Mouse (Mus musculus): ENCODE data around the gene Mgat4c. TPM values are rescaled to one million over a fixed set of nuclear protein-coding genes. Genes with fewer than 3 reads are reported as not detected.
A peak's percentile ranks its signal among the peaks of the same experiment; 100 is the strongest.

Mgat4c gene
- polyA plus RNA-seq, 1 experiment from 2014 or later, result 1.7 TPM

GRCm38 (mm10) chr10:102184726-102185125, 503.4 kb downstream of the Mgat4c start:
- no peaks in the 10 kb centered on the region for H3K9me3 ChIP-seq (ENCODE audit: control insufficient read depth, low read length)
- no peaks in the 10 kb centered on the region for H3K27me3 ChIP-seq (ENCODE audit: control insufficient read depth, insufficient read depth, low read length)
- H3K4me1 ChIP-seq (replicated peaks; ENCODE audit: control insufficient read depth, insufficient read depth, low read length), result no peaks in the 10 kb centered on the region
- no peak overlapping the region for H3K27ac ChIP-seq (ENCODE audit: low read depth, low read length)
- DNase-seq (ENCODE audit: low spot score), result no peak
- 71% methylated on average over 3 of the region's 3 CpGs for WGBS
- ATAC-seq (replicated peaks; ENCODE audit: low FRiP score), result peak; percentile 60; the same call in 1 of the 2 replicates
- no peak overlapping the region for H3K4me2 ChIP-seq (ENCODE audit: low read depth, low read length, severe bottlenecking)
- H3K36me3 ChIP-seq (ENCODE audit: control insufficient read depth, insufficient read depth, low read length), result no peaks in the 10 kb centered on the region
- no peak overlapping the region for H3K9ac ChIP-seq (ENCODE audit: low read length)
- H3K4me3 ChIP-seq (ENCODE audit: low read depth, low read length), result no peak overlapping the region

GRCm38 (mm10) chr10:102191646-102192045, 510.4 kb downstream of the Mgat4c start:
- H3K9me3 ChIP-seq (ENCODE audit: control insufficient read depth, low read length), result no peaks in the 10 kb centered on the region
- no peak overlapping the region for H3K4me2 ChIP-seq (ENCODE audit: low read depth, low read length, severe bottlenecking)
- DNase-seq (ENCODE audit: low spot score), result no peak
- no peak overlapping the region for H3K4me3 ChIP-seq (ENCODE audit: low read depth, low read length)
- H3K4me1 ChIP-seq (replicated peaks; ENCODE audit: control insufficient read depth, insufficient read depth, low read length), result no peaks in the 10 kb centered on the region
- no peaks in the 10 kb centered on the region for H3K36me3 ChIP-seq (ENCODE audit: control insufficient read depth, insufficient read depth, low read length)
- H3K27ac ChIP-seq (ENCODE audit: low read depth, low read length), result no peak overlapping the region
- H3K9ac ChIP-seq (ENCODE audit: low read length), result no peak overlapping the region
- ATAC-seq (replicated peaks; ENCODE audit: low FRiP score), result no peak
- no peaks in the 10 kb centered on the region for H3K27me3 ChIP-seq (ENCODE audit: control insufficient read depth, insufficient read depth, low read length)
- 88% methylated on average over 1 of the region's 1 CpGs for WGBS

- H3K4me3 ChIP-seq (ENCODE audit: low read depth, low read length), result no peak overlapping the region
- no peak overlapping the region for H3K9ac ChIP-seq (ENCODE audit: low read length)
- H3K9me3 ChIP-seq (ENCODE audit: control insufficient read depth, low read length), result no peaks in the 10 kb centered on the region
- no peak overlapping the region for H3K27ac ChIP-seq (ENCODE audit: low read depth, low read length)
- H3K4me2 ChIP-seq (ENCODE audit: low read depth, low read length, severe bottlenecking), result no peak overlapping the region
- H3K27me3 ChIP-seq (ENCODE audit: control insufficient read depth, insufficient read depth, low read length), result no peaks in the 10 kb centered on the region
- 85% methylated on average over 4 of the region's 4 CpGs for WGBS
- no peaks in the 10 kb centered on the region for H3K4me1 ChIP-seq (replicated peaks; ENCODE audit: control insufficient read depth, insufficient read depth, low read length)
- ATAC-seq (replicated peaks; ENCODE audit: low FRiP score) (no peak), DNase-seq (ENCODE audit: low spot score) (no peak)
- H3K36me3 ChIP-seq (ENCODE audit: control insufficient read depth, insufficient read depth, low read length), result no peaks in the 10 kb centered on the region
These were observed 515.6 kb downstream of the Mgat4c start for GRCm38 (mm10) chr10:102196850-102197249.

- Histone ChIP-seq H3K27me3 (ENCODE audit: control insufficient read depth, insufficient read depth, low read length) (no peaks in the 10 kb centered on the region), H3K36me3 (ENCODE audit: control insufficient read depth, insufficient read depth, low read length) (no peaks in the 10 kb centered on the region), H3K4me3 (ENCODE audit: low read depth, low read length) (no peak overlapping the region), H3K4me2 (ENCODE audit: low read depth, low read length, severe bottlenecking) (no peak overlapping the region), H3K4me1 (replicated peaks; ENCODE audit: control insufficient read depth, insufficient read depth, low read length) (no peaks in the 10 kb centered on the region), H3K27ac (ENCODE audit: low read depth, low read length) (no peak overlapping the region), H3K9me3 (ENCODE audit: control insufficient read depth, low read length) (no peaks in the 10 kb centered on the region), H3K9ac (ENCODE audit: low read length) (no peak overlapping the region)
- peak; percentile 74 for ATAC-seq (replicated peaks; ENCODE audit: low FRiP score)
- peak; percentile 50 for DNase-seq (ENCODE audit: low spot score)
- WGBS, result 42% methylated on average over 6 of the region's 6 CpGs
These were observed 557.4 kb downstream of the Mgat4c start for GRCm38 (mm10) chr10:102238558-102239211.

- DNase-seq (ENCODE audit: low spot score) (no peak), ATAC-seq (replicated peaks; ENCODE audit: low FRiP score) (0 out of 2 replicates have a peak, but pooled peaks have one; percentile 45)
- no peaks in the 10 kb centered on the region for H3K27me3 ChIP-seq (ENCODE audit: control insufficient read depth, insufficient read depth, low read length)
These were observed 562.6 kb downstream of the Mgat4c start for GRCm38 (mm10) chr10:102243897-102244296.

GRCm38 (mm10) chr10:102244601-102245000, 563.3 kb downstream of the Mgat4c start:
- no peaks in the 10 kb centered on the region for H3K9me3 ChIP-seq (ENCODE audit: control insufficient read depth, low read length)
- no peaks in the 10 kb centered on the region for H3K27me3 ChIP-seq (ENCODE audit: control insufficient read depth, insufficient read depth, low read length)
- 68% methylated on average over 5 of the region's 5 CpGs for WGBS
- H3K36me3 ChIP-seq (ENCODE audit: control insufficient read depth, insufficient read depth, low read length), result no peaks in the 10 kb centered on the region
- no peak overlapping the region for H3K4me2 ChIP-seq (ENCODE audit: low read depth, low read length, severe bottlenecking)
- no peak overlapping the region for H3K9ac ChIP-seq (ENCODE audit: low read length)
- H3K27ac ChIP-seq (ENCODE audit: low read depth, low read length), result no peak overlapping the region
- ATAC-seq (replicated peaks; ENCODE audit: low FRiP score) (peak; percentile 79), DNase-seq (ENCODE audit: low spot score) (no peak)
- no peak overlapping the region for H3K4me3 ChIP-seq (ENCODE audit: low read depth, low read length)
- H3K4me1 ChIP-seq (replicated peaks; ENCODE audit: control insufficient read depth, insufficient read depth, low read length), result no peaks in the 10 kb centered on the region

More at GRCm38 (mm10) chr10:102243897-102244296, 562.6 kb downstream of the Mgat4c start:
- Histone ChIP-seq H3K36me3 (ENCODE audit: control insufficient read depth, insufficient read depth, low read length) (no peaks in the 10 kb centered on the region), H3K4me1 (replicated peaks; ENCODE audit: control insufficient read depth, insufficient read depth, low read length) (no peaks in the 10 kb centered on the region), H3K27ac (ENCODE audit: low read depth, low read length) (no peak overlapping the region), H3K9ac (ENCODE audit: low read length) (no peak overlapping the region), H3K4me2 (ENCODE audit: low read depth, low read length, severe bottlenecking) (no peak overlapping the region), H3K4me3 (ENCODE audit: low read depth, low read length) (no peak overlapping the region), H3K9me3 (ENCODE audit: control insufficient read depth, low read length) (no peaks in the 10 kb centered on the region)

GRCm38 (mm10) chr10:102245269-102245668, 564.0 kb downstream of the Mgat4c start:
- DNase-seq (ENCODE audit: low spot score), result no peak
- WGBS, result 88% methylated on average over 9 of the region's 9 CpGs
- Histone ChIP-seq H3K4me3 (ENCODE audit: low read depth, low read length) (no peak overlapping the region), H3K9me3 (ENCODE audit: control insufficient read depth, low read length) (no peaks in the 10 kb centered on the region), H3K27ac (ENCODE audit: low read depth, low read length) (no peak overlapping the region), H3K36me3 (ENCODE audit: control insufficient read depth, insufficient read depth, low read length) (no peaks in the 10 kb centered on the region), H3K9ac (ENCODE audit: low read length) (no peak overlapping the region), H3K4me1 (replicated peaks; ENCODE audit: control insufficient read depth, insufficient read depth, low read length) (no peaks in the 10 kb centered on the region), H3K4me2 (ENCODE audit: low read depth, low read length, severe bottlenecking) (no peak overlapping the region), H3K27me3 (ENCODE audit: control insufficient read depth, insufficient read depth, low read length) (no peaks in the 10 kb centered on the region)
- ATAC-seq (replicated peaks; ENCODE audit: low FRiP score), result no peak

GRCm38 (mm10) chr10:102308892-102309479, 627.7 kb downstream of the Mgat4c start:
- no peaks in the 10 kb centered on the region for H3K4me1 ChIP-seq (replicated peaks; ENCODE audit: control insufficient read depth, insufficient read depth, low read length)
- 88% methylated on average over 5 of the region's 5 CpGs for WGBS
- no peak for DNase-seq (ENCODE audit: low spot score)

More at GRCm38 (mm10) chr10:102308892-102309479, 627.7 kb downstream of the Mgat4c start:
- no peak overlapping the region for H3K9ac ChIP-seq (ENCODE audit: low read length)
- H3K4me2 ChIP-seq (ENCODE audit: low read depth, low read length, severe bottlenecking), result no peak overlapping the region
- no peak for ATAC-seq (replicated peaks; ENCODE audit: low FRiP score)
- H3K4me3 ChIP-seq (ENCODE audit: low read depth, low read length), result no peak overlapping the region
- H3K9me3 ChIP-seq (ENCODE audit: control insufficient read depth, low read length), result no peaks in the 10 kb centered on the region
- no peaks in the 10 kb centered on the region for H3K36me3 ChIP-seq (ENCODE audit: control insufficient read depth, insufficient read depth, low read length)
- no peak overlapping the region for H3K27ac ChIP-seq (ENCODE audit: low read depth, low read length)
- no peaks in the 10 kb centered on the region for H3K27me3 ChIP-seq (ENCODE audit: control insufficient read depth, insufficient read depth, low read length)

All from forebrain, embryonic 11.5 days (tissue).